Mouse (Mus musculus): ENCODE measurements around the gene Tmem163. TPM values are rescaled to one million over a fixed set of nuclear protein-coding genes. Genes with fewer than 3 reads are reported as not detected.

The Tmem163 gene
- polyA plus RNA-seq, 1 experiment from 2014 or later: 0.69 TPM

DNA sequence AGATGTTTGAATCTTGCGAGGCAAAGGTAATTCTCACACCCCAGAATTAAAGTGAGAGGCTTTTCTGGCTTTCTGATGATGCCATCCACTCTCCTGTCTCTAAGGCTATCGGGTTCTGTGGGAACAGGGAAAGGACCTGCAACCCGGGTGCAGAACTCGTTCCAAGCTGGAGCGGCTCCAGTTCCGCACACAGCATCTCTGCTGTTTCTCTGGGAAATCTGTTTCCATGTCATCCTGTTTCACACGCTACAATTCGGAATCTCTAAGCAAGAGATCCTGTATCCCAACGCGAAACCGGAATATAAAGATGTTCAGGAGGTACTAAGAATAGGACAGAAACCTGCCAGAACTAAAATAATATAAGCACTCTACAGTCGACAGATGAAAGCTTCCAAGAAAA lies 3.2 kb downstream of the Tmem163 start:
- ATAC-seq (ENCODE audit: low FRiP score, low TSS enrichment) (no peak), DNase-seq (ENCODE audit: low spot score) (no peak)
- no peaks in the 10 kb centered on the region for H3K9me3 ChIP-seq (ENCODE audit: control insufficient read depth, low read length)
- H3K4me1 ChIP-seq (replicated peaks; ENCODE audit: control insufficient read depth, insufficient read depth): peaks cover 2% of the 10 kb centered on the region; the same call in 1 of the 2 replicates
- peaks cover 20% of the 10 kb centered on the region for H3K27me3 ChIP-seq (ENCODE audit: control insufficient read depth, insufficient read depth, low read length)
- TF ChIP-seq EP300 (optimal IDR thresholded peaks at IDR 0.05) (no peak), CTCF (IDR thresholded peaks at IDR 0.05; ENCODE audit: low read depth) (no peak)
- no peak overlapping the region for H3K4me3 ChIP-seq (ENCODE audit: low read depth, low read length)
- H3K9ac ChIP-seq (ENCODE audit: low read length): no peak overlapping the region
- H3K36me3 ChIP-seq (ENCODE audit: control insufficient read depth, insufficient read depth, low read length): no peaks in the 10 kb centered on the region
- H3K27ac ChIP-seq (replicated peaks): no peak overlapping the region
- H3K4me2 ChIP-seq (replicated peaks; ENCODE audit: low read depth): no peak overlapping the region
- WGBS: 40% methylated on average over 12 of the region's 12 CpGs

DNA sequence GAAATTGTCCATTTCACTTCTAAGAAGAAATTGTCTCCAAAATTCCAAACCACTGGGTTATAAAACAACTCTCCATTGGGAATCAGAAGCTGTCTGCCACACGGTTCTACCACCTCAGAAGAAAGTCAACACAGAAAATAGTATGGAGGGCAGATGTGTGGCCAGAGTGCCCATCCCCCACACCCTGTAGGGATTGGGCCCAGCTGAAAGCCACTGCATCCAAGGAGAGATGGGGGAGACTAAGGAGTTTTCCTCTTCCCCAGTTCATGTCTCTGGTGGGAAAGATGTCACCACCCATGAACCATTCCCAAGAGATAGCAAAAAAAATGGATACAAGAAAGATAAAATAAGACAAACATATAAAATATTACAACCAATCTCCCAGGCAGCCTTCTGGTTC lies 4.1 kb downstream of the Tmem163 start:
- Histone ChIP-seq H3K4me2 (replicated peaks; ENCODE audit: low read depth) (no peak overlapping the region), H3K9ac (ENCODE audit: low read length) (no peak overlapping the region), H3K27me3 (ENCODE audit: control insufficient read depth, insufficient read depth, low read length) (peaks cover 20% of the 10 kb centered on the region), H3K36me3 (ENCODE audit: control insufficient read depth, insufficient read depth, low read length) (no peaks in the 10 kb centered on the region), H3K4me1 (replicated peaks; ENCODE audit: control insufficient read depth, insufficient read depth) (peaks cover 2% of the 10 kb centered on the region; the same call in 1 of the 2 replicates), H3K27ac (replicated peaks) (no peak overlapping the region), H3K9me3 (ENCODE audit: control insufficient read depth, low read length) (no peaks in the 10 kb centered on the region), H3K4me3 (ENCODE audit: low read depth, low read length) (no peak overlapping the region)
- WGBS: 54% methylated on average over 1 of the region's 1 CpGs
- DNase-seq (ENCODE audit: low spot score) (no peak), ATAC-seq (ENCODE audit: low FRiP score, low TSS enrichment) (no peak)
- TF ChIP-seq CTCF (IDR thresholded peaks at IDR 0.05; ENCODE audit: low read depth): no peak
- no peak for TF ChIP-seq EP300 (optimal IDR thresholded peaks at IDR 0.05)

DNA sequence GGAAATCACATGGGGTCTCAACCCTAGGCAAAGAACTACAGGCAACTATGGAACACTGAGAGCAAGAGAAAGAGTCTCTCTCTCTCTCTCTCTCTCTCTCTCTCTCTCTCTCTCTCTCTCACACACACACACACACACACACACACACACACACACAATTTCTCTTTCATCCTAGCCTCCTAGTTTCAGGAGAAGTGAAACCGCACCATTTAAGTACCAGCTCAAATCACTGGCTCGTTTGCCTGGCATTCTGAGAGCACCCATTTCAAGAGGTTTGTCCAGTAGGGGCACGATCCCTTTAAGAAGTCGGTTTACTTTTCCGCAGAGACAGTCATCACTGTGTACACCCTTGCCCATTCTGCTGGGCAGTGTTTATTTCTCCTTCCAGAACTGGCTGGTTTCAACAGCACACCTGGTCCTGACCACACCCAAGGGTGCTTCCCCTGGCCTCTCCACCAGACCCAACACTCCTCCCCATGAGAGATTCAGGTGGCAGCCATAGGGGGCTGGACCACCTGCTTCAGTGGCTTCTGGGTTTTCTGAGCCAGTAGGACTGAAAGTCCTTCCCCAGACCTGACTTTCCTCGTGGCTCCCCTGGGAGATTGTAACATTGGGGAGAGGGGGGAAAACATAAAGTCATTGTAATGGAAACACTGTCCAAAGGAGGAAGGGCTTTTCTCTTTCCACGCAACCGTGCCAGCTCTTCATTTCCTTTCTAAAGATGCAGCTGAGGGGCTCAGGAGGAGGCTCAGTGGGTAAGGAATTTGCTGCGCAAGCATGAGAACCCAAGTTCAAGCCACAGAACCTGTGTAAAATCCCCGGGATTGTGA lies 5.9 kb downstream of the Tmem163 start:
- no peak overlapping the region for H3K4me3 ChIP-seq (ENCODE audit: low read depth, low read length)
- peak; percentile 84 for ATAC-seq (ENCODE audit: low FRiP score, low TSS enrichment)
- H3K27ac ChIP-seq (replicated peaks): no peak overlapping the region
- H3K27me3 ChIP-seq (ENCODE audit: control insufficient read depth, insufficient read depth, low read length): peaks cover 16% of the 10 kb centered on the region
- TF ChIP-seq EP300 (optimal IDR thresholded peaks at IDR 0.05) (no peak), CTCF (IDR thresholded peaks at IDR 0.05; ENCODE audit: low read depth) (no peak)
- WGBS: 61% methylated on average over 10 of the region's 10 CpGs
- no peaks in the 10 kb centered on the region for H3K9me3 ChIP-seq (ENCODE audit: control insufficient read depth, low read length)
- peak; percentile 30 for DNase-seq (ENCODE audit: low spot score)
- no peak overlapping the region for H3K9ac ChIP-seq (ENCODE audit: low read length)
- no peak overlapping the region for H3K4me2 ChIP-seq (replicated peaks; ENCODE audit: low read depth)
- H3K4me1 ChIP-seq (replicated peaks; ENCODE audit: control insufficient read depth, insufficient read depth): peaks cover 2% of the 10 kb centered on the region; the same call in 1 of the 2 replicates
- H3K36me3 ChIP-seq (ENCODE audit: control insufficient read depth, insufficient read depth, low read length): no peaks in the 10 kb centered on the region

DNA sequence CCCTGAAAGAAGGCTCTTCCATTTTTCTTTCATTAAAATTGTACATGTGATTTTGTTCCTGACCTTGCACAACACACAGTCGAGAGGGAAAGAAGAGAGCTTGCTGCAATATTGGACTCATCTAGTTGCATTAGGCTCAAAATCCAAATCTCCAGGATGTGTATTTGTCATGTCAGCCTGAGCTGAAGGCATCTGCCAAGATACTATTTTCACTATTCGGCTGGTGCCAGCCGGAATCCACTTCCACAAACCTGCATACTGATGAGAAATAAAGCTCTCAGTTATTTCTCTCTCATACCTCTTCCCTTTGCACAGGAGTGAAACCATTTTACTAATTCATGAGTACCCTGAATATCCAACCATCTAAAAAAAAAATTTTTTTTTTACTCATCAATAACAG lies 11.2 kb downstream of the Tmem163 start:
- Histone ChIP-seq H3K27ac (replicated peaks) (no peak overlapping the region), H3K27me3 (ENCODE audit: control insufficient read depth, insufficient read depth, low read length) (no peaks in the 10 kb centered on the region), H3K36me3 (ENCODE audit: control insufficient read depth, insufficient read depth, low read length) (no peaks in the 10 kb centered on the region), H3K9me3 (ENCODE audit: control insufficient read depth, low read length) (no peaks in the 10 kb centered on the region), H3K4me2 (replicated peaks; ENCODE audit: low read depth) (no peak overlapping the region), H3K9ac (ENCODE audit: low read length) (no peak overlapping the region), H3K4me3 (ENCODE audit: low read depth, low read length) (no peak overlapping the region), H3K4me1 (replicated peaks; ENCODE audit: control insufficient read depth, insufficient read depth) (no peaks in the 10 kb centered on the region)
- 83% methylated on average over 3 of the region's 3 CpGs for WGBS
- no peak for TF ChIP-seq CTCF (IDR thresholded peaks at IDR 0.05; ENCODE audit: low read depth)
- TF ChIP-seq EP300 (optimal IDR thresholded peaks at IDR 0.05): no peak
- DNase-seq (ENCODE audit: low spot score): no peak
- ATAC-seq (ENCODE audit: low FRiP score, low TSS enrichment): no peak

DNA sequence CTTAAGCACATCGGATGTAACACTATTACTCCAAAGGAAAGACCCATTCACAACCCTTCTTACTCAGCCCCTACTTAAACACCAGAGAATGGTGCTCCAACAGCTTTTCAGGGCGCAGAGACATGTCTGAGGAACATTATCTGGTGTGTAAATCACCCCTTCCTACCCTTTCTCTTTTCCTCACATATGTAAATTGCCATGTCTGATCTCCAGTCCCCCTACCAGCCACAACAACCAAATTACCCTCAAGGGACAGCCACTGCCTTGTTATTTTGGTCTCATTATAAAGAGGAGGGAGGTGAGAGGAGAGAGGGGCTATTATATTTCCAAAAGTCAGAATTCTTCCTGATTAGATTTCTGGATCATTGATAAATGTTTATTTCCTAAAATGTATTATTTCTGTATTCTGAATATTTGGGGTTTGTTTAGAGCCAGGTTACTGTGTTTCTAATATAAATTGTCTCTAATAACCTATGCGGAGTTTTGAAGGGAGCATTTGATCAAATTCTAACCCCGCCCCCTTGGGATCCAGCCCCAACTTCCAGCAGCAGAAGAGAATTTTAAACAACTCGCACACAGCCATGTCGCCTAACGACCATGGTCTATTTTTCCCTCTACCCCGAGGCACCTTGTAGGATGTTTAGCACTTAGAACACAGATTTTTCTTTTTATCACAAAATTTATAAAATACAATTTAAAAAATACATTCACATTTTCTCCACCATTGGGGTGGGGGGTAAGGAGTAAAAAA lies 12.1 kb downstream of the Tmem163 start:
- Histone ChIP-seq H3K36me3 (ENCODE audit: control insufficient read depth, insufficient read depth, low read length) (no peaks in the 10 kb centered on the region), H3K9ac (ENCODE audit: low read length) (no peak overlapping the region), H3K9me3 (ENCODE audit: control insufficient read depth, low read length) (no peaks in the 10 kb centered on the region), H3K4me1 (replicated peaks; ENCODE audit: control insufficient read depth, insufficient read depth) (no peaks in the 10 kb centered on the region), H3K4me3 (ENCODE audit: low read depth, low read length) (no peak overlapping the region), H3K27me3 (ENCODE audit: control insufficient read depth, insufficient read depth, low read length) (no peaks in the 10 kb centered on the region), H3K4me2 (replicated peaks; ENCODE audit: low read depth) (no peak overlapping the region), H3K27ac (replicated peaks) (no peak overlapping the region)
- ATAC-seq (ENCODE audit: low FRiP score, low TSS enrichment) (no peak), DNase-seq (ENCODE audit: low spot score) (no peak)
- 69% methylated on average over 8 of the region's 8 CpGs for WGBS
- no peak for TF ChIP-seq EP300 (optimal IDR thresholded peaks at IDR 0.05)
- TF ChIP-seq CTCF (IDR thresholded peaks at IDR 0.05; ENCODE audit: low read depth): no peak

DNA sequence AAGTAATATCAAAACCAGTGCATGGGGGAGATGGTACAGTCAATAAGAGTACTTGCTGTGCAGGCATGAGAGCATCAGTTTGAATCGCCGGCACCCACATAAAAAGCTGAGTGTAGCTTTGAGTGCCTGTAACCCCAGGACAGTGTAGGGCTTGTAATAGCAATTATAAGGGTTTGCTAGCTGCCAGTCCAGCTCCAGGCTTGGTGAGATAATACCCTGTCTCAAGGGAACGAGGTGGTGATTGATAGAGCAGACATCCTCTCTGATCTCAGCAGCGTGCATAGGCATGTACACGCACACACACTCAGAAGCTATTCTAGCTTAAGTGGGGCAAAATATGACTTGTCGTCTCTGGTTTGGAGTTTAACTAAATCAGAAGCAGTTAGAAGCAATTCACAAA lies 13.1 kb downstream of the Tmem163 start:
- ATAC-seq (ENCODE audit: low FRiP score, low TSS enrichment): no peak
- Histone ChIP-seq H3K4me2 (replicated peaks; ENCODE audit: low read depth) (no peak overlapping the region), H3K4me1 (replicated peaks; ENCODE audit: control insufficient read depth, insufficient read depth) (no peaks in the 10 kb centered on the region), H3K9me3 (ENCODE audit: control insufficient read depth, low read length) (no peaks in the 10 kb centered on the region), H3K27me3 (ENCODE audit: control insufficient read depth, insufficient read depth, low read length) (no peaks in the 10 kb centered on the region), H3K27ac (replicated peaks) (no peak overlapping the region), H3K36me3 (ENCODE audit: control insufficient read depth, insufficient read depth, low read length) (no peaks in the 10 kb centered on the region), H3K9ac (ENCODE audit: low read length) (no peak overlapping the region), H3K4me3 (ENCODE audit: low read depth, low read length) (no peak overlapping the region)
- no peak for TF ChIP-seq CTCF (IDR thresholded peaks at IDR 0.05; ENCODE audit: low read depth)
- no peak for TF ChIP-seq EP300 (optimal IDR thresholded peaks at IDR 0.05)
- 69% methylated on average over 6 of the region's 6 CpGs for WGBS
- no peak for DNase-seq (ENCODE audit: low spot score)

All from stomach, postnatal 0 days (tissue).